Mouse (Mus musculus) kidney, postnatal 0 days (tissue): ENCODE measurements at regions not wholly inside any gene's neighbourhood (a gene's known extent, or its start where the extent isn't known, plus 50 kb on each side); places are given as distances from the start of the nearest gene placed in this dataset.

ENCODE experiments used
- ATAC-seq: fragments of 200-750 bp; cut with Nextera tagmentation; replicated peaks from 2 replicates; pipeline ENCODE4 v1.8.0; 2017; ENCODE audit warnings: low read depth, moderate number of reproducible peaks, moderate TSS enrichment, moderate library complexity; ENCODE audit not compliant: low FRiP score
- DNase-seq: peaks from one replicate; pipeline ENCODE4 v3.0.0-alpha.2; 2016; ENCODE audit warnings: low spot score
- H3K27ac ChIP-seq: fragments of 300-500 bp; sonication (generic); 2 replicates; pipeline ENCODE4 v1.5.1; 2014; ENCODE audit warnings: mild to moderate bottlenecking
- H3K27me3 ChIP-seq: fragments of 300-500 bp; sonication (generic); 2 replicates; pipeline ENCODE4 v1.6.1; 2014; ENCODE audit warnings: low read length, mixed read lengths; ENCODE audit not compliant: insufficient read depth
- H3K36me3 ChIP-seq: fragments of 300-500 bp; sonication (generic); 2 replicates; pipeline ENCODE4 v1.6.1; 2014; ENCODE audit warnings: low read length, mixed read lengths; ENCODE audit not compliant: insufficient read depth
- H3K4me1 ChIP-seq: fragments of 300-500 bp; sonication (generic); replicated peaks from 2 replicates; pipeline ENCODE4 v1.6.1; 2014; ENCODE audit warnings: antibody characterized with exemption, low read length, mixed read lengths; ENCODE audit not compliant: insufficient read depth
- H3K4me2 ChIP-seq: fragments of 300-500 bp; sonication (generic); 2 replicates; pipeline ENCODE4 v1.6.1; 2014; ENCODE audit warnings: mild to moderate bottlenecking, low read length, moderate library complexity, mixed read lengths
- H3K4me3 ChIP-seq: fragments of 300-500 bp; sonication (generic); replicated peaks from 2 replicates; pipeline ENCODE4 v1.5.1; 2014; ENCODE audit warnings: low read depth, low read length
- H3K9ac ChIP-seq: fragments of 300-500 bp; sonication (generic); 2 replicates; pipeline ENCODE4 v1.6.1; 2014; ENCODE audit warnings: low read depth, low read length
- H3K9me3 ChIP-seq: fragments of 300-500 bp; sonication (generic); replicated peaks from 2 replicates; pipeline ENCODE4 v1.6.1; 2016; ENCODE audit warnings: low read length, inconsistent platforms, mixed read lengths
- CTCF ChIP-seq: IDR thresholded peaks from 2 replicates; pipeline ENCODE4 v1.5.1; 2016; ENCODE audit warnings: antibody characterized with exemption, low read depth, mild to moderate bottlenecking, moderate library complexity
- WGBS: fragments of 180-500 bp; shearing (Covaris S2); extraction: QIAGEN DNeasy Blood & Tissue Kit; methylation state at CpG from one replicate; pipeline ENCODE4 v1.1.7; 2014; 5-methylcytosine and 5-hydroxymethylcytosine counted together

DNA sequence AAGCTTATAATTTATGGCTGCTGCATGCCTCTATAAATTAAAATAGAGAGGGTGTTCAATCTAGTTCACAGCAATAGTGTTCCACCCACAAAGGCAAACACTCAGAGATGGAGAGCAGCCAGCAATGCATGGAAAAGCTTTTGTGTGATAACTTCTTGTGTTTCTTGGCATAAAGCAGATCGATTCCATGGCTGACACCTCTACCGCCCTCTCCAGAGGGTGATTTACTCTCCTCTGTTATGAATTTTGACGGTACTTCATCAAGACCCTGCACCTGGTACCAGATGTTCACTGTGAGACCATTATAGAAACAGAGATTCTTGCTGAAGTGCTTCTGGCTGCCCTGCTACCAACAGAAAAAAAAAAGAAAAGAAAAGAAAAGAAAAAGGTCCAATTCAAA lies 54.1 kb upstream of the Btc start:
- ATAC-seq = no peak
- Histone ChIP-seq H3K36me3 (no peaks in the 10 kb centered on the region), H3K27me3 (no peaks in the 10 kb centered on the region), H3K4me3 (no peak overlapping the region), H3K27ac (no peak overlapping the region), H3K4me2 (no peak overlapping the region), H3K4me1 (no peaks in the 10 kb centered on the region), H3K9ac (no peak overlapping the region), H3K9me3 (no peaks in the 10 kb centered on the region)
- TF ChIP-seq CTCF = no peak
- DNase-seq = no peak
- WGBS = 52% methylated on average over 3 of the region's 3 CpGs

DNA sequence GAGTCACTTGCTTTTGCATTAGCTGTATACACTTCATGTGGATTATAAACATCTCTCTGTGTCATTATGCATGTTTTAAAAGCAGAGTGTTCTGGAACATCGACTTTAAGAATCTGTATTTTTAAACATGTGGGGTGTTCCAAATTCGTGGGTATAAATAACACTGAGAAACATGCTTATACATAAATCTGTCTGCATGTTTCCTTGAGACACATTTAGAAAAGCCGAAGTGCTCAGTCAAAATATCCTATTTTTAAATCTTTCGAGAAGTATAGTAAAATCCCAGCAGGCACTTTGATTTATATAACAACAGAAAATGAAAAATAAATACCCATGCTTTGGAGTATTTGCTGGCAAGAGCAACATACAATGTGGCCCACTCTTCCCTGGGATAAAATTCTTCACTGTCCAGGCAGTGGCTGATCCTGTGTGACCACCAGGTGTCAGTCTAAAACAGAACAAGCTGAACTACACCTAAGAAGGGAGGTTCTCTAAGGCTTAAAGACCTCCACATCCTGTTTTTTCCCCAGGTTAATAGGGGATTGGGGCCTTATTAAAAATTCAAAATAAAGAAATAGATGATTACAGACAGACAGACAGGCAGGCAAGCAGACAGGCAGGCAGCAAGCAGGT lies 52.4 kb upstream of the Parm1 start:
- H3K4me2 ChIP-seq = no peak overlapping the region
- H3K4me1 ChIP-seq = no peaks in the 10 kb centered on the region
- H3K27ac ChIP-seq = no peak overlapping the region
- H3K9ac ChIP-seq = no peak overlapping the region
- DNase-seq (peak; percentile 81), ATAC-seq (peak; percentile 61; the same call in 1 of the 2 replicates)
- no peaks in the 10 kb centered on the region for H3K36me3 ChIP-seq
- H3K4me3 ChIP-seq = no peak overlapping the region
- H3K27me3 ChIP-seq = no peaks in the 10 kb centered on the region
- 34% methylated on average over 4 of the region's 4 CpGs for WGBS
- peak; percentile 78 for TF ChIP-seq CTCF
- H3K9me3 ChIP-seq = no peaks in the 10 kb centered on the region
